Mouse (Mus musculus): Measurements from ENCODE around the gene Zfyve1. TPM values are rescaled to one million over a fixed set of nuclear protein-coding genes. Genes with fewer than 3 reads are reported as not detected.

Zfyve1 gene
- polyA plus RNA-seq, 1 experiment from 2014 or later, result 18.2 TPM

GRCm38 (mm10) chr12:83517580-83517979 lies 79.4 kb downstream of the Zfyve1 start:
- Histone ChIP-seq H3K27me3 (no peaks in the 10 kb centered on the region), H3K9me3 (no peaks in the 10 kb centered on the region), H3K4me3 (no peak overlapping the region), H3K4me2 (no peak overlapping the region), H3K36me3 (no peaks in the 10 kb centered on the region), H3K9ac (no peak overlapping the region), H3K27ac (no peak overlapping the region), H3K4me1 (peaks cover 24% of the 10 kb centered on the region)
- WGBS, result 81% methylated on average over 3 of the region's 3 CpGs
- ATAC-seq (ENCODE audit: insufficient number of reproducible peaks, low FRiP score, low TSS enrichment, low read depth), result no peak

DNA sequence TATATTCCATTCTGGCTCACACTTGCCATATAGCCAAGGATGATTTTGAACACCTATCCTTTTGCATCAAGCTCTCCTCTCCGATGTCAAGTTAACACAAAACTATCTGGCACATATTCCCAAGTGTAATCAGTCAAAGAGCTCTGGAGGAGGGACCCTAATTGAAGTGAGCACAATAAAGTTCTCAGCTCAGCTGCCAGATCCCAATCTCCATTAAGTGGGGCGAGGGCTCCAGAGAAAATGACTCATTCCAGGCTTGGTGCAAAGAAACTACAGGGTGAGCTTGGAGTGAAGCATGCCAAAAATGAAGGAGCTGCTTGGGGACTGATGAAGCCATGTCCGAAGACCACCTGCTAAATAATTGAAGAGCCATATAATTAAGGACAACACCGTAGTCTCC lies 82.8 kb downstream of the Zfyve1 start:
- no peak overlapping the region for H3K9ac ChIP-seq
- no peaks in the 10 kb centered on the region for H3K36me3 ChIP-seq
- H3K4me1 ChIP-seq, result peaks cover 14% of the 10 kb centered on the region
- no peak overlapping the region for H3K27ac ChIP-seq
- no peak for ATAC-seq (ENCODE audit: insufficient number of reproducible peaks, low FRiP score, low TSS enrichment, low read depth)
- no peak overlapping the region for H3K4me3 ChIP-seq
- WGBS, result 37% methylated on average over 4 of the region's 4 CpGs
- no peaks in the 10 kb centered on the region for H3K27me3 ChIP-seq
- H3K9me3 ChIP-seq, result no peaks in the 10 kb centered on the region
- no peak overlapping the region for H3K4me2 ChIP-seq

GRCm38 (mm10) chr12:83513185-83513584 lies 83.8 kb downstream of the Zfyve1 start:
- no peak for ATAC-seq (ENCODE audit: insufficient number of reproducible peaks, low FRiP score, low TSS enrichment, low read depth)
- Histone ChIP-seq H3K4me3 (no peak overlapping the region), H3K9me3 (no peaks in the 10 kb centered on the region), H3K27me3 (no peaks in the 10 kb centered on the region), H3K4me1 (peaks cover 14% of the 10 kb centered on the region), H3K27ac (no peak overlapping the region), H3K4me2 (peak overlapping the region; percentile 1; the same call in 1 of the 2 replicates), H3K36me3 (no peaks in the 10 kb centered on the region), H3K9ac (no peak overlapping the region)
- 7% methylated on average over 5 of the region's 5 CpGs for WGBS

GRCm38 (mm10) chr12:83512783-83513182 lies 84.2 kb downstream of the Zfyve1 start:
- Histone ChIP-seq H3K36me3 (no peaks in the 10 kb centered on the region), H3K27me3 (no peaks in the 10 kb centered on the region), H3K4me2 (peak overlapping the region; percentile 1; the same call in 1 of the 2 replicates), H3K4me3 (no peak overlapping the region), H3K27ac (no peak overlapping the region), H3K4me1 (peaks cover 14% of the 10 kb centered on the region), H3K9ac (no peak overlapping the region), H3K9me3 (no peaks in the 10 kb centered on the region)
- ATAC-seq (ENCODE audit: insufficient number of reproducible peaks, low FRiP score, low TSS enrichment, low read depth), result no peak
- 4% methylated on average over 4 of the region's 4 CpGs for WGBS

DNA sequence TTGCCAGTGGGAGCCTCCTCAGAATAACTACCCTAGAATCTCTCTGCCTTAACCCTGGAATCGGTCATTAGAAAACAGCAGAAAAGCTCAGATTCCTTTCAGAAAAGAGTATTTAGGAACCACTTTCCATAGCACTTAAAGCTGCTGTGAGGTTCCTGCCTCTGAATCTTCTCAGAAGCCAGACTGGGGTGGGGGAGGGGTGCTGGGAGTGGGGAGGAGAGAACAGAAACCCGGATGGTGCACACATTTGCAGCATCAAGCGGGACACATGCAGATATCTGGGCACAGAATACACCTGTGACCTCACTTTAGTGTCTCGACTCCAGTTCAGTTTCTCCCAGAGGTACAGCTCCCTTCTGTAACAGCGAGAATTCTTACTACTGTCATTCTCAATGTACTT lies 86.4 kb downstream of the Zfyve1 start:
- 72% methylated on average over 5 of the region's 5 CpGs for WGBS

GRCm38 (mm10) chr12:83506543-83506942 lies 90.5 kb downstream of the Zfyve1 start:
- H3K9ac ChIP-seq, result no peak overlapping the region
- H3K4me1 ChIP-seq, result no peaks in the 10 kb centered on the region
- no peaks in the 10 kb centered on the region for H3K9me3 ChIP-seq
- 75% methylated on average over 10 of the region's 10 CpGs for WGBS
- no peak overlapping the region for H3K4me2 ChIP-seq
- H3K36me3 ChIP-seq, result no peaks in the 10 kb centered on the region
- H3K4me3 ChIP-seq, result no peak overlapping the region
- no peak for ATAC-seq (ENCODE audit: insufficient number of reproducible peaks, low FRiP score, low TSS enrichment, low read depth)
- no peak overlapping the region for H3K27ac ChIP-seq
- no peaks in the 10 kb centered on the region for H3K27me3 ChIP-seq

More for the DNA sequence above, 86.4 kb downstream of the Zfyve1 start:
- Histone ChIP-seq H3K27ac (no peak overlapping the region), H3K4me3 (no peak overlapping the region), H3K4me1 (peaks cover 14% of the 10 kb centered on the region), H3K27me3 (no peaks in the 10 kb centered on the region), H3K9me3 (no peaks in the 10 kb centered on the region), H3K9ac (no peak overlapping the region), H3K36me3 (no peaks in the 10 kb centered on the region), H3K4me2 (no peak overlapping the region)
- ATAC-seq (ENCODE audit: insufficient number of reproducible peaks, low FRiP score, low TSS enrichment, low read depth), result no peak

- Histone ChIP-seq H3K4me1 (no peaks in the 10 kb centered on the region), H3K27me3 (no peaks in the 10 kb centered on the region), H3K9me3 (no peaks in the 10 kb centered on the region), H3K4me3 (no peak overlapping the region), H3K36me3 (no peaks in the 10 kb centered on the region), H3K27ac (no peak overlapping the region), H3K4me2 (no peak overlapping the region), H3K9ac (no peak overlapping the region)
- no peak for ATAC-seq (ENCODE audit: insufficient number of reproducible peaks, low FRiP score, low TSS enrichment, low read depth)
- WGBS, result 5% methylated on average over 9 of the region's 9 CpGs
Observed at GRCm38 (mm10) chr12:83502190-83502589, 94.8 kb downstream of the Zfyve1 start.

DNA sequence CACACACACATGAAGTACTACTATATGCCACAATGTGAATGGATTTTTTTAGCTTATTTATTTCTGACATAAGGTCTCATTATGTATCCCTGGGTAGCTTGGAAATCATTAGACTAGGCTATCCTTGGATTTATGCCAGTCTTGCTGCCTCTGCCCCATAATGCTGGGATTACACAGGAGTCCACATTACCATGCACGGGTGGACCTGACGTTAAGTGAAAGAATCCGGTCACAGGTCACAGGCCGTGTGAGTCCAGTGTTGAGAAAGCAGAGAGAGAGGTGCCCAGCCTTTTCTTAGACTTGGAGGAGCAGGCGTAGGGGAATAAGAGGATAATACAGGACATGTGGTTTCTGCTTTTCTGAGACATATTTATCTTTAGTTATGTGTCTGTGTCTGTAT lies 97.8 kb downstream of the Zfyve1 start:
- H3K36me3 ChIP-seq, result no peaks in the 10 kb centered on the region
- no peak for ATAC-seq (ENCODE audit: insufficient number of reproducible peaks, low FRiP score, low TSS enrichment, low read depth)
- no peak overlapping the region for H3K27ac ChIP-seq
- no peak overlapping the region for H3K4me3 ChIP-seq
- WGBS, result 69% methylated on average over 5 of the region's 5 CpGs
- H3K4me1 ChIP-seq, result no peaks in the 10 kb centered on the region
- no peaks in the 10 kb centered on the region for H3K9me3 ChIP-seq
- no peak overlapping the region for H3K4me2 ChIP-seq
- H3K9ac ChIP-seq, result no peak overlapping the region
- no peaks in the 10 kb centered on the region for H3K27me3 ChIP-seq

DNA sequence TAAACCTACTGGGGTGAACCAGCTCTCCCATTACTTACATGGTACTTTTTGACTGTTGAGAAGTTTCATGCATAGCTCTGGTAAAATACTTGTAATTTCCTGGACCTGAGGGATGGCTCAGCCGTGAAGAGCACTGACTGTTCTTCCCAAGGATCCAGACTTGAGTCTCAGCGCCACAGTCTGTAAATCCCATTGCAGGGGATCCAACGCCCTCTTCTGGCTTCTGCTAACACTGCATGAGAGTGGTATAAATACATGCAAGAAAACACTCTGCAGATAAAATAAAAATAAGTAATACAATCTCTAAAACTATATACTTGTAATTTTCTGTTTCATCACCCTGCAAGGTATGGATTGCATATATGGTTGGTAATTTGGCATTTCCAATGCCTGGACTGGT lies 99.1 kb downstream of the Zfyve1 start:
- Histone ChIP-seq H3K4me3 (no peak overlapping the region), H3K4me1 (no peaks in the 10 kb centered on the region), H3K9ac (no peak overlapping the region), H3K9me3 (no peaks in the 10 kb centered on the region), H3K27ac (no peak overlapping the region), H3K27me3 (0 out of 2 replicates have a peak, but pooled peaks cover 3% of the 10 kb centered on the region), H3K36me3 (no peaks in the 10 kb centered on the region), H3K4me2 (no peak overlapping the region)
- 84% methylated on average over 3 of the region's 3 CpGs for WGBS
- ATAC-seq (ENCODE audit: insufficient number of reproducible peaks, low FRiP score, low TSS enrichment, low read depth), result no peak

DNA sequence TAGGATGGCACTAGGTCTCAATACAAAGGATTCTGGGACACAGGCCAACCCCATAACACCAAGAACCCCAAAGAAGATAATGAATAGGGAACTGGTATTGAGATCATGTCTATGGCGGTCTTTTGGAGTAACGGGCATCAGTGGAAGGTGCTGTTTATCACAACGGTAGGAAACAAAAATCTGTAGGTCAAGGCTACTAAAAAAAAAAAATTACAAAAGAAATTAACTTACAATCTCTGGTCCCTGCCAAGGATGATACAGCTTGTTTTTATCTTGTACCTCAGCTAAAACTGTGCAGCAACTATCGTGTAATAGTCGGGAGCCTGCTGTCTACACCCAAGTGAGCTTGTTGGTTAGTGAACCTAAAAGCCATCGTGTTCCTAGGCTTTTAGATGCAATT lies 100.3 kb downstream of the Zfyve1 start:
- Histone ChIP-seq H3K36me3 (no peaks in the 10 kb centered on the region), H3K9me3 (no peaks in the 10 kb centered on the region), H3K27me3 (0 out of 2 replicates have a peak, but pooled peaks cover 3% of the 10 kb centered on the region), H3K9ac (no peak overlapping the region), H3K4me2 (no peak overlapping the region), H3K4me3 (no peak overlapping the region), H3K4me1 (no peaks in the 10 kb centered on the region), H3K27ac (no peak overlapping the region)
- ATAC-seq (ENCODE audit: insufficient number of reproducible peaks, low FRiP score, low TSS enrichment, low read depth), result no peak
- WGBS, result 91% methylated on average over 6 of the region's 6 CpGs

Other genes with a start within 250 kb of the Zfyve1 start
- 3.2 TPM in 2 replicates for gene Dpf3, start 109.5 kb downstream of the Zfyve1 start, polyA plus RNA-seq (2015; fragmentation: Nextera tagmentation; extraction: Ambion mirVana)
- 53.0 and 55.7 TPM in 2 replicates for gene Dcaf4, start 76.8 kb downstream of the Zfyve1 start, polyA plus RNA-seq (2015; fragmentation: Nextera tagmentation; extraction: Ambion mirVana)
- gene Rbm25, start 34.0 kb upstream of the Zfyve1 start, polyA plus RNA-seq (2015; fragmentation: Nextera tagmentation; extraction: Ambion mirVana), result 225 and 234 TPM in 2 replicates
- 85.6 and 86.0 TPM in 2 replicates for gene Psen1, start 90.9 kb upstream of the Zfyve1 start, polyA plus RNA-seq (2015; fragmentation: Nextera tagmentation; extraction: Ambion mirVana)
- gene Papln, start 166.4 kb upstream of the Zfyve1 start, polyA plus RNA-seq (2015; fragmentation: Nextera tagmentation; extraction: Ambion mirVana), result 4.9 and 5.9 TPM in 2 replicates

Data from limb, embryonic 15.5 days (tissue).